Mouse (Mus musculus): ENCODE measurements around the gene Dnm3.

DNA sequence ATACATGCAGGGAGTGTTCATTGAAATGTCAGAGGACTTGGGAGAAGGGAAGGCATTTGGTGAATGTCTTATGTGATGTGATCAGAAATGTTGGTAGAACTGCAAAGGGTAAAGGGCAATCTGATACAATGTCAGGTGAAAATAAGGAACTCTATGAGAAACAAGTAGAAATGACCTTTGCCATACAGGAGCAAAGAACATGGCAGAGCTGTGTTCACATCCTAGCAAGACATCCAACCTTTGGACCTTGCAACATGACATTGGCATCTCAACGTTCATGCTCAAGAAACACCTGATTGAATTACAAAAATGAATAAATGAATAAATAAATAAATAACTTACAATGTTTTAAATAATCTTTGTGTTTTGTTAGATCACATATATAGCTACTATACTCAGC is 37.3 kb upstream of the Dnm3 start:
- TF ChIP-seq CTCF (IDR thresholded peaks at IDR 0.05; ENCODE audit: extremely low read depth, insufficient read depth, insufficient read length, insufficient replicate concordance): no peak
- no peak for TF ChIP-seq POLR2A (IDR thresholded peaks at IDR 0.05; ENCODE audit: low read depth, low read length)
